Mouse (Mus musculus) MEL (cell line): ENCODE measurements around the gene Washc2. TPM values are rescaled to one million over a fixed set of nuclear protein-coding genes. Genes with fewer than 3 reads are reported as not detected.

Experiments
- DNase-seq: peaks from one replicate; pipeline ENCODE4 v3.0.0; 2011; ENCODE audit warnings: low read depth, low spot score
- H3K27ac ChIP-seq: 2 replicates; pipeline ENCODE4 v1.5.1; 2012; ENCODE audit warnings: low read depth, mild to moderate bottlenecking, control low read depth, low read length, moderate library complexity; ENCODE audit not compliant: control insufficient read depth
- H3K27me3 ChIP-seq, 2 experiments: fragments of 150-350 bp in 1 of 2; sonication (generic) in 1 of 2; 2 replicates each; pipeline ENCODE4 v1.6.1; 2012; ENCODE audit warnings: low read length in 2 of 2, mild to moderate bottlenecking in 2 of 2, improper control_type of control experiment in 1 of 2, moderate library complexity in 1 of 2; ENCODE audit not compliant: insufficient read depth in 2 of 2, control insufficient read depth in 1 of 2
- H3K36me3 ChIP-seq, 2 experiments: 2 replicates each; pipeline ENCODE4 v1.6.1; 2012 to 2014; ENCODE audit warnings: low read length in 2 of 2, improper control_type of control experiment in 1 of 2, inconsistent platforms in 1 of 2, mild to moderate bottlenecking in 1 of 2; ENCODE audit not compliant: insufficient read depth in 2 of 2, control insufficient read depth in 1 of 2
- H3K4me1 ChIP-seq, 2 experiments: fragments of 150-350 bp in 1 of 2; sonication (generic) in 1 of 2; 2 replicates each; pipeline ENCODE4 v1.6.1; 2012; ENCODE audit warnings: low read length in 2 of 2, improper control_type of control experiment in 1 of 2, mild to moderate bottlenecking in 1 of 2; ENCODE audit not compliant: insufficient read depth in 2 of 2, control insufficient read depth in 1 of 2
- H3K4me3 ChIP-seq, 2 experiments: fragments of 150-350 bp in 1 of 2; sonication (generic) in 1 of 2; 2 replicates each; pipeline ENCODE4 v1.5.1; 2012; ENCODE audit warnings: low read depth in 2 of 2, low read length in 2 of 2, mild to moderate bottlenecking in 2 of 2, moderate library complexity in 2 of 2, control low read depth in 1 of 2, improper control_type of control experiment in 1 of 2; ENCODE audit not compliant: control insufficient read depth in 1 of 2, insufficient read depth in 1 of 2
- H3K79me2 ChIP-seq: 2 replicates; pipeline ENCODE4 v1.6.1; 2012; ENCODE audit warnings: mild to moderate bottlenecking, low read length, moderate library complexity; ENCODE audit not compliant: control insufficient read depth, poor library complexity, insufficient read depth
- H3K9ac ChIP-seq: 2 replicates; pipeline ENCODE4 v1.6.1; 2012; ENCODE audit warnings: low read depth, mild to moderate bottlenecking, control low read depth, low read length, moderate library complexity; ENCODE audit not compliant: control insufficient read depth, poor library complexity, severe bottlenecking
- H3K9me3 ChIP-seq: fragments of 150-350 bp; sonication (generic); replicated peaks from 2 replicates; pipeline ENCODE4 v1.6.1; 2012; ENCODE audit warnings: mild to moderate bottlenecking, low read length, improper control_type of control experiment, moderate library complexity; ENCODE audit not compliant: insufficient read depth
- CTCF ChIP-seq, 3 experiments: IDR thresholded peaks in 2 of 3; conservative IDR thresholded peaks in 1 of 3; 2 replicates each; pipeline ENCODE4 v1.5.1; 2011 to 2012; ENCODE audit warnings: low read length in 3 of 3, low read depth in 2 of 3, mild to moderate bottlenecking in 2 of 3, improper control_type of control experiment in 1 of 3, inconsistent platforms in 1 of 3, mixed read lengths in 1 of 3, moderate library complexity in 1 of 3; ENCODE audit not compliant: control insufficient read depth in 1 of 3, insufficient read depth in 1 of 3, poor library complexity in 1 of 3, severe bottlenecking in 1 of 3
- ETS1 ChIP-seq: IDR thresholded peaks from 2 replicates; pipeline ENCODE4 v1.6.1; 2012; ENCODE audit warnings: low read depth, mild to moderate bottlenecking, inconsistent platforms, low read length, improper control_type of control experiment, moderate library complexity
- HCFC1 ChIP-seq: IDR thresholded peaks from 2 replicates; pipeline ENCODE4 v1.6.1; 2012; ENCODE audit warnings: low read depth, mild to moderate bottlenecking, inconsistent platforms, low read length, improper control_type of control experiment, moderate library complexity
- MAX ChIP-seq: IDR thresholded peaks from 2 replicates; pipeline ENCODE4 v1.6.1; 2011; ENCODE audit warnings: low read length, improper control_type of control experiment
- MXI1 ChIP-seq: IDR thresholded peaks from 2 replicates; pipeline ENCODE4 v1.6.1; 2011; ENCODE audit warnings: mild to moderate bottlenecking, low read depth, low read length, improper control_type of control experiment
- MYC ChIP-seq: IDR thresholded peaks from 2 replicates; pipeline ENCODE4 v1.6.1; 2011; ENCODE audit warnings: low read depth, mild to moderate bottlenecking, low read length, improper control_type of control experiment, moderate library complexity
- NRF1 ChIP-seq: IDR thresholded peaks from 2 replicates; pipeline ENCODE4 v1.6.1; 2014; ENCODE audit warnings: low read depth, mild to moderate bottlenecking, inconsistent platforms, low read length, improper control_type of control experiment, moderate library complexity; ENCODE audit not compliant: poor library complexity, insufficient read depth, severe bottlenecking
- POLR2A ChIP-seq, 2 experiments: IDR thresholded peaks; 2 replicates each; pipeline ENCODE4 v1.6.1; 2011 to 2012; ENCODE audit warnings: low read length in 2 of 2, mild to moderate bottlenecking in 2 of 2, control low read depth in 1 of 2, improper control_type of control experiment in 1 of 2, low read depth in 1 of 2, moderate library complexity in 1 of 2; ENCODE audit not compliant: control insufficient read depth in 1 of 2, insufficient read depth in 1 of 2, poor library complexity in 1 of 2
- POLR2AphosphoS2 ChIP-seq: IDR thresholded peaks from 2 replicates; pipeline ENCODE4 v1.6.1; 2011; ENCODE audit warnings: low read length, improper control_type of control experiment
- RAD21 ChIP-seq: IDR thresholded peaks from 2 replicates; pipeline ENCODE4 v1.6.1; 2011; ENCODE audit warnings: mild to moderate bottlenecking, low read depth, low read length, improper control_type of control experiment
- RCOR1 ChIP-seq: IDR thresholded peaks from 2 replicates; pipeline ENCODE4 v1.6.1; 2012; ENCODE audit warnings: low read depth, mild to moderate bottlenecking, inconsistent platforms, low read length, improper control_type of control experiment
- SMC3 ChIP-seq: IDR thresholded peaks from 2 replicates; pipeline ENCODE4 v1.6.1; 2011; ENCODE audit warnings: low read depth, low read length, improper control_type of control experiment
- ZC3H11A ChIP-seq: IDR thresholded peaks from 2 replicates; pipeline ENCODE4 v1.6.1; 2012; ENCODE audit warnings: low read depth, mild to moderate bottlenecking, inconsistent platforms, low read length, improper control_type of control experiment
- polyA plus RNA-seq, 2 experiments: library from polyadenylated mRNA; stranded (reverse) in 1 of 2; unstranded in 1 of 2; fragments of >175 nt in 1 of 2; fragments of >200 nt in 1 of 2; gene quantifications; 2 replicates each; pipeline versions ENCODE4 v1.2.1 to v1.2.4; 2012; ENCODE audit warnings: low replicate concordance in 2 of 2, low read depth in 1 of 2; ENCODE audit not compliant: insufficient read length in 2 of 2, insufficient read depth in 1 of 2, missing spikeins in 1 of 2
- total RNA-seq: library from RNA; depleted of rRNA; stranded (reverse); fragments of 300-350 nt; gene quantifications from 2 replicates; pipeline ENCODE4 v1.2.3, GENCODE M21; 2012

The Washc2 gene
- total and polyA plus RNA-seq, 3 experiments = 25.3 to 38.3 TPM; not detected in 1

DNA sequence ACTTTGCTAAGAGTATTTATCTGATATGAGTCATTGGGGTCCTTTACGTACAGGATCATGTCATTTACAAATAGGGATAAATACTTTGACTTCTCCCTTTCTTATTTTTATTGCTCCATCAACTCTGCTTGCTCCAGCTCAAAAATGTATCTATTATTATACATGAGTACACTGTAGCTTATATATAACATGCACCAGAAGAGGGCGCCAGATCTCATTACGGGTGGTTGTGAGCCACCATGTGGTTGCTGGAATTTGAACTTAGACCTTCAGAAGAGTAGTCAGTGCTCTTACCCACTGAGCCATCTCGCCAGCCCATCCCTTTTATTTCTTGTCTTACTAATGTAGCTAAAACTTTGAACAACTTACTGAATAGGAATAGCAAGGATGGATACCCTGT is 74.7 kb downstream of the Washc2 start:
- peaks cover 0 to 22% of the 10 kb centered on the region in 2 experiments; a peak in 2 of 4 replicates for H3K36me3 ChIP-seq
- TF ChIP-seq HCFC1 (no peak), ZC3H11A (peak; percentile 28; the same call in 1 of the 2 replicates), RAD21 (peak; percentile 32), SMC3 (peak; percentile 58), CTCF (IDR thresholded peaks at IDR 0.05 in 2 of 3, conservative IDR thresholded peaks at IDR 0.05 in 1 of 3; ENCODE audit: control insufficient read depth in 1 of 3, insufficient read depth in 1 of 3, low read depth in 2 of 3, low read length in 3 of 3, poor library complexity in 1 of 3, severe bottlenecking in 1 of 3) (peak; percentile 32 to 68 (median 37)), MYC (peak; percentile 65; the same call in 1 of the 2 replicates), MAX (no peak)
- H3K27me3 ChIP-seq = no peaks in the 10 kb centered on the region
- H3K9ac ChIP-seq = no peak overlapping the region
- DNase-seq = peak; percentile 70
- H3K4me3 ChIP-seq = no peak overlapping the region
- H3K79me2 ChIP-seq = no peaks in the 10 kb centered on the region
- no peak overlapping the region for H3K27ac ChIP-seq
- no peaks in the 10 kb centered on the region for H3K9me3 ChIP-seq
- peaks cover 14 to 23% of the 10 kb centered on the region in 2 experiments for H3K4me1 ChIP-seq

DNA sequence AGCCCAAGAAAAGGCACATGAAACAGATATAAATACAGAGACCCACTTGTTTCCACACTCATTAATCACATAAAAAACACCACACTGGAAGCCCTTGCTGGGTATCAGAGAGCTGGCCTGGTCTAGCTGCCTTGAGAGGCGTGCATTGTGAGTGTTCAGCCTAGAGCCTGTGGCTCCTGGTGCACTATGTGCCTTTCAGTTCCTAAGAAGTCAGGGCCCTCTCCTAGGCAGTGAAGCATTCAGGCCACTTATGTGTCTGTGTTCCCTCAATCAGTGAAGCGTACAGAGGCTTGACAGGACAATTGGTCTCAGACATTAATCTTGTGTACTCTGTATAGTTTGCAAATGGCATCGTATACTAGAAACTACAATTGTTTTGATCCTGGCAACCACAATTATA is 75.4 kb downstream of the Washc2 start:
- no peaks in the 10 kb centered on the region for H3K79me2 ChIP-seq
- H3K27me3 ChIP-seq = no peaks in the 10 kb centered on the region
- H3K36me3 ChIP-seq = peaks cover 0 to 26% of the 10 kb centered on the region in 2 experiments; a peak in 2 of 4 replicates
- no peak overlapping the region for H3K9ac ChIP-seq
- peaks cover 15 to 22% of the 10 kb centered on the region in 2 experiments for H3K4me1 ChIP-seq
- no peak for TF ChIP-seq RAD21
- TF ChIP-seq, all 39 proteins: peak for 0
- H3K9me3 ChIP-seq = no peaks in the 10 kb centered on the region
- no peak for DNase-seq
- H3K27ac ChIP-seq = no peak overlapping the region
- H3K4me3 ChIP-seq = no peak overlapping the region

DNA sequence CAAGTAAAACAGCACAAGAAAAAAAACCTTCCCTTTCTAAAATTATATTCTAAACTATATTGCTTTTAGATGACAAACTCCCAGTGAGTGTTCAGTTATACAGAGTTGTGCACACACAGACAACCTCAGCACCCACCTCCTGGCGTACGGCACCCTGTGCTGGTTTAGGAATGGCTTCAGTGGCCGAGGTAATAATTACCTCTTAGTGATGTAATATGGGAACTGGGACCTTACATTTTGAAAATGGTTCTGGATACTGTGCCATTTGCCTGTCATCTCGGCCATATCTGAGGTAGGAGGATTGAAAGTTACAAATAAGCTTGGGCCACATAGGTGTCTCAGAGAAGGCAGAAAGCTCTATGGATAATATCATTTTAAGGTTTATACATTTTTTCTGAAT is 78.5 kb downstream of the Washc2 start:
- Histone ChIP-seq H3K27me3 (no peaks in the 10 kb centered on the region), H3K9me3 (no peaks in the 10 kb centered on the region), H3K9ac (no peak overlapping the region), H3K4me1 (peaks cover 12 to 15% of the 10 kb centered on the region in 2 experiments), H3K4me3 (no peak overlapping the region), H3K27ac (peak overlapping the region; percentile 18), H3K79me2 (no peaks in the 10 kb centered on the region), H3K36me3 (peaks cover 0 to 18% of the 10 kb centered on the region in 2 experiments; a peak in 2 of 4 replicates)
- TF ChIP-seq MXI1 (no peak), ZC3H11A (no peak), POLR2AphosphoS2 (no peak), NRF1 (no peak), ETS1 (no peak), POLR2A (IDR thresholded peaks at IDR 0.05; ENCODE audit: control insufficient read depth in 1 of 2, insufficient read depth in 1 of 2, low read depth in 1 of 2, low read length in 2 of 2, poor library complexity in 1 of 2) (no peak), RCOR1 (no peak), MAX (no peak)
- no peak for DNase-seq
